Comparison of ENCODE assay signal across 7 mouse cellular contexts in the genomic region with DNA sequence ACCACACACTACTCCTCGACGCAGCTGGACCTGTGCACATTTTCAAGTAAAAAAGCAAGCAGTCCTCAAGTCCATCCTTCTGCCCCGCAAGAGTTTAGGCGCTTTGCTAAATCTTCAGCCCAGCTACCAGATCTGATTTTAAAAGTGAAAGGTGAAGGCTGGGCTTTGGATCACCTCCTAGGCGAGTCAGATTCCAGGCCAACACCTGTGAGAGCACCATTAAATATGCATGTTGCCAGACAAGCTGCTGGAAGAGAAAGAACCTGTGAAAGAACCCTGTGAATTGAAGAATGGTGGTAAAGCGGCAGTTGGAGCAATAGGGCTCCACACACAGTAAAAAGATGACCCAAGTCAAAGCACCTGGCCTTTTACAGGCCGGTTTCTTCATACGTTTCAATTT. TPM values are rescaled to one million over a fixed set of nuclear protein-coding genes. Genes with fewer than 3 reads are reported as not detected.
A peak's percentile ranks its signal among the peaks of the same experiment; 100 is the strongest.
DNase-seq lines count a peak whose midpoint lies in the region; ATAC-seq and TF ChIP-seq lines count a peak whose summit lies in the region.

No protein-coding gene starts in this region.

- no peak for ATAC-seq in hindbrain, embryonic 15.5 days (ENCODE audit: low FRiP score, low read depth)
- no peak for ATAC-seq in liver, postnatal 0 days
- ATAC-seq in stomach, embryonic 15.5 days (ENCODE audit: insufficient read depth, low FRiP score, low read depth) = no peak
- ATAC-seq in monocyte, adult 5-6 weeks (replicated peaks; ENCODE audit: insufficient number of reproducible peaks, low FRiP score, low TSS enrichment, poor library complexity, severe bottlenecking) = no peak

- no peak for TF ChIP-seq EP300 in liver, postnatal 0 days (IDR thresholded peaks at IDR 0.05; ENCODE audit: low read depth)

- peaks cover 4% of the 10 kb centered on the region for H3K4me1 ChIP-seq in thymus, adult 2 months (replicated peaks; ENCODE audit: control insufficient read depth, insufficient read depth, low read length)
- peaks cover 27% of the 10 kb centered on the region for H3K4me1 ChIP-seq in hindbrain, embryonic 15.5 days (replicated peaks)
- peaks cover 17% of the 10 kb centered on the region; the same call in 1 of the 2 replicates for H3K4me1 ChIP-seq in liver, postnatal 0 days (ENCODE audit: insufficient read depth)
- H3K4me1 ChIP-seq in stomach, embryonic 15.5 days = 0 out of 2 replicates have a peak, but pooled peaks cover 10% of the 10 kb centered on the region

- no peak overlapping the region for H3K27ac ChIP-seq in thymus, adult 2 months (ENCODE audit: control insufficient read depth, insufficient read depth, low read length)
- H3K27ac ChIP-seq in hindbrain, embryonic 15.5 days (replicated peaks) = no peak overlapping the region
- peak overlapping the region; percentile 53; the same call in 1 of the 2 replicates for H3K27ac ChIP-seq in liver, postnatal 0 days (ENCODE audit: low read depth)
- H3K27ac ChIP-seq in stomach, embryonic 15.5 days = 0 out of 2 replicates have a peak overlapping the region, but pooled peaks have one; percentile 41

- H3K9ac ChIP-seq in hindbrain, embryonic 15.5 days = peak overlapping the region; percentile 32; the same call in 1 of the 2 replicates
- peak overlapping the region; percentile 95 for H3K9ac ChIP-seq in liver, postnatal 0 days (replicated peaks)
- H3K9ac ChIP-seq in stomach, embryonic 15.5 days = peak overlapping the region; percentile 8; the same call in 1 of the 2 replicates

- no peak for TF ChIP-seq POLR2A in thymus, adult 2 months (IDR thresholded peaks at IDR 0.05; ENCODE audit: control insufficient read depth, extremely low read depth, insufficient read depth, low read length, poor library complexity)

- H3K27me3 ChIP-seq in thymus, adult 2 months (ENCODE audit: control insufficient read depth, insufficient read depth, low read length) = no peaks in the 10 kb centered on the region
- H3K27me3 ChIP-seq in hindbrain, embryonic 15.5 days = no peaks in the 10 kb centered on the region
- H3K27me3 ChIP-seq in liver, postnatal 0 days (ENCODE audit: insufficient read depth, low read length) = no peaks in the 10 kb centered on the region
- no peaks in the 10 kb centered on the region for H3K27me3 ChIP-seq in stomach, embryonic 15.5 days (replicated peaks)

- peak overlapping the region; percentile 65 for H3K4me2 ChIP-seq in hindbrain, embryonic 15.5 days
- H3K4me2 ChIP-seq in liver, postnatal 0 days (ENCODE audit: low read depth, low read length) = peak overlapping the region; percentile 82
- H3K4me2 ChIP-seq in stomach, embryonic 15.5 days = peak overlapping the region; percentile 63

- H3K9me3 ChIP-seq in hindbrain, embryonic 15.5 days = no peaks in the 10 kb centered on the region
- H3K9me3 ChIP-seq in liver, postnatal 0 days (ENCODE audit: low read length) = no peaks in the 10 kb centered on the region
- H3K9me3 ChIP-seq in stomach, embryonic 15.5 days = no peaks in the 10 kb centered on the region

- 8% methylated on average over 8 of the region's 8 CpGs for WGBS in thymus, adult 2 months
- 9% methylated on average over 8 of the region's 8 CpGs for WGBS in hindbrain, embryonic 15.5 days
- WGBS in liver, postnatal 0 days (ENCODE audit: insufficient replicate concordance) = 7% methylated on average over 8 of the region's 8 CpGs
- WGBS in stomach, embryonic 15.5 days = 6% methylated on average over 8 of the region's 8 CpGs

- no peak for DNase-seq in thymus, adult 2 months
- no peak for DNase-seq in thymus, postnatal 14 days
- peak; percentile 21 for DNase-seq in embryo, embryonic 11 days
- DNase-seq in liver, postnatal 0 days = peak; percentile 20

- H3K4me3 ChIP-seq in thymus, adult 2 months (ENCODE audit: control insufficient read depth, insufficient read depth, low read length) = peak overlapping the region; percentile 4; the same call in 1 of the 2 replicates
- H3K4me3 ChIP-seq in hindbrain, embryonic 15.5 days = peak overlapping the region; percentile 82
- H3K4me3 ChIP-seq in liver, postnatal 0 days (ENCODE audit: low read depth, low read length) = peak overlapping the region; percentile 89
- peak overlapping the region; percentile 97 for H3K4me3 ChIP-seq in stomach, embryonic 15.5 days (replicated peaks)

- H3K36me3 ChIP-seq in thymus, adult 2 months (ENCODE audit: control insufficient read depth, insufficient read depth, low read length) = no peaks in the 10 kb centered on the region
- H3K36me3 ChIP-seq in hindbrain, embryonic 15.5 days = no peaks in the 10 kb centered on the region
- H3K36me3 ChIP-seq in liver, postnatal 0 days (replicated peaks; ENCODE audit: insufficient read depth, low read length) = no peaks in the 10 kb centered on the region
- H3K36me3 ChIP-seq in stomach, embryonic 15.5 days = no peaks in the 10 kb centered on the region

- TF ChIP-seq CTCF in thymus, adult 2 months (IDR thresholded peaks at IDR 0.05; ENCODE audit: borderline replicate concordance, control insufficient read depth, extremely low read depth, insufficient read depth, low read length, poor library complexity) = no peak
- TF ChIP-seq CTCF in liver, postnatal 0 days (IDR thresholded peaks at IDR 0.05; ENCODE audit: low read depth) = no peak

RNA-seq across cellular contexts. Expression of a gene that starts 1.4 kb away (rescaled TPM):
- polyA plus RNA-seq in thymus, adult 2 months (2012; rRNA removed) = 26.1 and 26.8 TPM in 2 replicates
- 52.7 and 54.9 TPM in 2 replicates for polyA plus RNA-seq in hindbrain, embryonic 15.5 days (2015; fragmentation: Nextera tagmentation; extraction: Ambion mirVana)
- polyA plus RNA-seq in liver, postnatal 0 days (2015; fragmentation: Nextera tagmentation; extraction: Ambion mirVana) = 13.0 TPM in 2 replicates
- polyA plus RNA-seq in stomach, embryonic 15.5 days (2015; fragmentation: Nextera tagmentation; extraction: Ambion mirVana) = 51.7 and 52.8 TPM in 2 replicates
- total RNA-seq in monocyte, adult 5-6 weeks (2017) = 133 to 209 TPM (median 170 TPM) in 3 replicates

Comparison
In these comparisons a context has a peak if more than half of its experiments do, and no peak if none do; other contexts are left out.
1. DNase-seq: peak in embryo, embryonic 11 days (single experiment) and liver, postnatal 0 days (single experiment); none in thymus, adult 2 months (single experiment) and thymus, postnatal 14 days (single experiment).
2. H3K27ac ChIP-seq: peak in liver, postnatal 0 days (single experiment) and stomach, embryonic 15.5 days (single experiment); none in thymus, adult 2 months (single experiment) and hindbrain, embryonic 15.5 days (single experiment).
3. H3K4me3 ChIP-seq: peak in every context shown above with its lines; median percentile 97 in stomach, embryonic 15.5 days; 89 in liver, postnatal 0 days; 82 in hindbrain, embryonic 15.5 days; 4 in thymus, adult 2 months.
4. H3K9ac ChIP-seq: peak in every context shown above with its lines; median percentile 95 in liver, postnatal 0 days; 32 in hindbrain, embryonic 15.5 days; 8 in stomach, embryonic 15.5 days.
5. Peak in every context shown above with its lines, with median percentiles within 50 percentile points of each other: H3K4me2 ChIP-seq.